Mouse (Mus musculus) spleen, adult 2 months (tissue): ENCODE data around the gene Anln.

Source experiments
- CTCF ChIP-seq: fragments of 200-500 bp; IDR thresholded peaks from 2 replicates; pipeline ENCODE4 v1.5.1; 2011; ENCODE audit warnings: mild to moderate bottlenecking, inconsistent platforms; ENCODE audit not compliant: insufficient read depth, insufficient read length, insufficient replicate concordance; ENCODE audit errors: extremely low read depth
- POLR2A ChIP-seq: fragments of 200-500 bp; IDR thresholded peaks from 2 replicates; pipeline ENCODE4 v1.6.1; 2011; ENCODE audit warnings: low read depth, low read length, inconsistent platforms

DNA sequence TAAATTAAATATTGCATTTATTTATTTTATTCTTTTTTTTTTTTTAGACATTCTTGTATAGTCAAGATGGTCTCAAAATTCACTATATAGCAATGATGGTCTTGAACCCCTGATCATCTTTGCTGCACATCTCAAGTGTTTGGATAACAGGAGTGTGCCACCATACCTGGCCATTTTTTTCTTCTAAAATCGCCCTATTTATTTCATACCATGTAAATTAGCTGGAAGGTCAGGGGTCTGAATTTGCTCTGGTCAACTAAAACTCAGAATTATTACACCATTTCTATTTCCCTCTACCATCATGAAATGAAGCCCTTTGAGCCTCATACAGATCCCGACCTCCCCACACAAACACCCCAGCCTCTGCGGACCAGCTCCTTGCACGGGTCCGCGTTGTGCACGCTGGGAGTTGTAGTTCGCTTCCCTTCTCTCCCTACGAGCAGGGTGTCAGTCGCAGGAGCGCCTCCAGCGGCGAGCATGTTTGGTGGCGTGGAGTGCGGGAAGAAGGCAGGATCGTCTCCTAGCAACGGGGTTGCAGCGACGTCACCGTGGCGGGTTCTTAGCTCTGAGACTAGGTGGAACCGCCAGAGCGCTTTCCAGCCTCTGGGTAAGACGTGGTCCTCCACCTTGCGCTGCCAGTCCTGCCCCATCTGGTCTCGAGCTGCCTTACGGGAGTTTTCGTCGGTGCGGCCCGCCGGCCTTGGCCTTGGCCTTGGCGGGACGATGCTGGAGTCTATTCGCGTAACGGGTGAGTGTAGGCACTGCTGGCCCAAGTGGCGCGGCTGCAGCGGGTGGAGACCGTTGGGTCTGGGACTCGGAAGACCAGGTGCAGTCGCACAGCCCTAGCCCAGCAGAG, 22.2 kb upstream of the Anln start, which contains the start of gene 9530077C05Rik:
- TF ChIP-seq POLR2A (no peak), CTCF (peak; percentile 83)
